Mouse (Mus musculus): ENCODE measurements at regions not wholly inside any gene's neighbourhood (a gene's known extent, or its start where the extent isn't known, plus 50 kb on each side); places are given as distances from the start of the nearest gene placed in this dataset.

DNA sequence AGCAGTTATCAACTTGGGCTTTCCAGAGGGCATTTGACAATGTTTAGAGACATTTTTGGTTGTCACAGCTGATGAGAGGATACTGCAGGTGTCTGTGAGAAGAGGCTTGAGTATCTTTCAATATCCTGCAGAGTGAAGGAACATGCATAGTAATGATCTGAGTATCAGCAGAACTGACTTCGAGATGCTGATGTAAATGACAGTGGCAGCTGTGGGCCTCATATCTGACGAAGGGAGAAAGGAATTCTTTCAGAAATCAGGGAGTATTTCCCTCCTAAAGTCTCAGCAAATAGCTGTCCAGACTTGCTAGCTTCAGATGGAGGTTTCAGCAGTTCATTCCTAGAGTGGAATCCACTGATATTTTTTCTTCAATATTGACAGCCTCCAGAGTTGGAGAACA is 83.9 kb upstream of the Gmds start:
- TF ChIP-seq CTCF (conservative IDR thresholded peaks at IDR 0.05; ENCODE audit: insufficient read depth, insufficient read length, low read depth, low read length), result no peak
- TF ChIP-seq POLR2A (IDR thresholded peaks at IDR 0.05; ENCODE audit: low read depth, low read length), result no peak

Measured in kidney, adult 2 months (tissue).